Mouse (Mus musculus): ENCODE measurements around the gene Ttn. TPM values are rescaled to one million over a fixed set of nuclear protein-coding genes. Genes with fewer than 3 reads are reported as not detected.
A peak's percentile ranks its signal among the peaks of the same experiment; 100 is the strongest.

Ttn gene
- polyA plus RNA-seq, 1 experiment from 2014 or later = 0.40 TPM

GRCm38 (mm10) chr2:76686986-76687385 is 295.4 kb downstream of the Ttn start:
- Histone ChIP-seq H3K36me3 (replicated peaks) (peaks cover 41% of the 10 kb centered on the region), H3K27me3 (replicated peaks) (no peaks in the 10 kb centered on the region), H3K27ac (no peak overlapping the region), H3K4me3 (no peak overlapping the region), H3K9ac (no peak overlapping the region), H3K4me1 (no peaks in the 10 kb centered on the region), H3K4me2 (no peak overlapping the region), H3K9me3 (no peaks in the 10 kb centered on the region)
- 92% methylated on average over 3 of the region's 3 CpGs for WGBS
- ATAC-seq (replicated peaks) = no peak

DNA sequence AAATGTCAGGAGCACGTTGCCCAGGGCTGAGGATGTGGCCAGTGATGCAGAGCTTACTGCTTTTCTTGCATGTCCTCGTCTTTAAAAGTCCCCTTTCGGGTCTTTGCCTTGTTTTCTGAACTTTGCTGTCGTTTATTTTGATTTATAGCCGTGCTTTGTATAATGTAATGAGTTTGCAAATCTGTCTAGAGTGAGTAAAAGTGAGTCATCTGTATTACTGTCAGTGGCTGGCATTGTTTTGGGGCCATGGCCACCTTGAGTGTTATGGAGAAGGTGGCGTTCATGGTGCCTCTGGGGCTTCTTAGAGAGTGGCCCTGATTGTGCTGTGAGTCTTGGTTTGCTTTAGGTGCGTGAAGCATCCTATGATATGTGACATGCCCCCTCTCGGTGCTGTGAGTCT is 300.0 kb downstream of the Ttn start:
- H3K9me3 ChIP-seq = no peaks in the 10 kb centered on the region
- no peaks in the 10 kb centered on the region for H3K27me3 ChIP-seq (replicated peaks)
- H3K4me2 ChIP-seq = no peak overlapping the region
- no peaks in the 10 kb centered on the region for H3K4me1 ChIP-seq
- WGBS = 95% methylated on average over 8 of the region's 8 CpGs
- H3K27ac ChIP-seq = no peak overlapping the region
- H3K9ac ChIP-seq = no peak overlapping the region
- peaks cover 29% of the 10 kb centered on the region for H3K36me3 ChIP-seq (replicated peaks)
- no peak overlapping the region for H3K4me3 ChIP-seq
- no peak for ATAC-seq (replicated peaks)

DNA sequence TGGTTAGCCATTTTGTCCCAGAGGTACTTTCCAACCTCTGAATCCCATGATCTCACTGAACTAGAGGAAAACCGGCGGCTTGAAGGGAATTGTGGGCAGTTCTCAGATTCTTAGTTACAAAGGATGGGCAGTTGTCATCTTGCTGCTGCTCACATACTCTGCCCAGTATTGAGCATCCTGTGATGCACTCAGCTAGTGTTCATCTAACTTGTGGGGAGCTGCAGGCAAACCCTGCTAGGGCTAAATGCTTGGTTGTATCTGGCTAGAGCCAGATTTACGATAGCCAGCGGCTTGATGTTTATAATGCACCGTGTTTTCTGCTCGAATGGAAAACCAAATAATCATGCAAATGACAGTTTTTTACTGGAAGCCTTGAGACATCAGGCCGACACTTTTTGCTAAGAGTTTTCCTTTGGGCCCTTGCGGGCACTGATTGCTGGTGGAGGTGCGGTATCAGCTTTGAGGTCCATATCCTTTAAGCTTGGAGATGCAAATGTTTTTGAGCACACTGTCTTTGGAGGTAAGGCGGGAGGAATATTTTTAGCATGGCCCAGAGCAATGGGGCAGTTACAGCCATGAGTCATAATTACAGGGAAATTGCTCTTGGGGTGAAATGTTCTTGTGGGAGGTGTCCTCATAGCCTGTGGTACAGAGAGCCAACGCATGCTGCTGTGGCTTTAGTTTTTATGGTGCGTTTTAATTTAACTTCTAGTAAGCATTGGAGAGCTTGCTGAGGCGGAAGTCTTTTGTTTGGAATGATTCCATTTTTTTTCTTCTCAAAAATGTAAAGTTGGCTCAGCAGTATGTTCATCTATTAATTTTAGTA is 305.7 kb downstream of the Ttn start:
- peaks cover 21% of the 10 kb centered on the region for H3K4me1 ChIP-seq
- no peaks in the 10 kb centered on the region; the same call in 1 of the 2 replicates for H3K36me3 ChIP-seq (replicated peaks)
- no peaks in the 10 kb centered on the region for H3K27me3 ChIP-seq (replicated peaks)
- no peak overlapping the region for H3K27ac ChIP-seq
- H3K9ac ChIP-seq = peak overlapping the region; percentile 78; the same call in 1 of the 2 replicates
- H3K4me3 ChIP-seq = peak overlapping the region; percentile 87
- no peak for ATAC-seq (replicated peaks)
- WGBS = 62% methylated on average over 13 of the region's 13 CpGs
- no peaks in the 10 kb centered on the region for H3K9me3 ChIP-seq
- peak overlapping the region; percentile 62 for H3K4me2 ChIP-seq

DNA sequence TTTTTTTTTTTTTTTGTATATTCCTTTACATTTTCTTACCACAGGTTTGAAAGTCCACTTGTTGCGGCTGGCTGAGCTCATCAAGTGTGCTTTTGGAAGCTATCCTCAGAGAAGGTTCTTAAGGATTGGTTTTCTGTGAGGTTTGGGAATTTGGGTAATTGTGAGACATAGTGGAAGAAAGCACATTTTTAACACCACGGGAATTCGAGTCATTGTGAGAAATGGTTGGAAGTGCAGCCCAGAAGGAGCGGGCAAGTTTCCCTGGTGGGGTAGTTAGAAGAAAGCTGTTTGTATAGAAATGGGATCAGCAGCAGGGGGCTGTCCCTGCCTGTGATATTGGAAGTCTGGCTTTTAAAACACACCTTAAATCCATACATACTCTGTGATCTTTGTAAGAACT is 306.4 kb downstream of the Ttn start:
- Histone ChIP-seq H3K27ac (no peak overlapping the region), H3K36me3 (replicated peaks) (no peaks in the 10 kb centered on the region; the same call in 1 of the 2 replicates), H3K9me3 (no peaks in the 10 kb centered on the region), H3K27me3 (replicated peaks) (no peaks in the 10 kb centered on the region), H3K4me2 (peak overlapping the region; percentile 62), H3K4me1 (peaks cover 22% of the 10 kb centered on the region), H3K9ac (peak overlapping the region; percentile 78), H3K4me3 (peak overlapping the region; percentile 87)
- 5% methylated on average over 4 of the region's 4 CpGs for WGBS
- ATAC-seq (replicated peaks) = no peak

GRCm38 (mm10) chr2:76675451-76675850 is 306.9 kb downstream of the Ttn start:
- ATAC-seq (replicated peaks) = peak; percentile 62
- Histone ChIP-seq H3K27ac (peak overlapping the region; percentile 85), H3K4me3 (peak overlapping the region; percentile 87), H3K4me1 (peaks cover 22% of the 10 kb centered on the region), H3K9me3 (no peaks in the 10 kb centered on the region), H3K9ac (peak overlapping the region; percentile 78), H3K4me2 (peak overlapping the region; percentile 62), H3K27me3 (replicated peaks) (no peaks in the 10 kb centered on the region), H3K36me3 (replicated peaks) (no peaks in the 10 kb centered on the region; the same call in 1 of the 2 replicates)
- WGBS = 0% methylated on average over 41 of the region's 44 CpGs

DNA sequence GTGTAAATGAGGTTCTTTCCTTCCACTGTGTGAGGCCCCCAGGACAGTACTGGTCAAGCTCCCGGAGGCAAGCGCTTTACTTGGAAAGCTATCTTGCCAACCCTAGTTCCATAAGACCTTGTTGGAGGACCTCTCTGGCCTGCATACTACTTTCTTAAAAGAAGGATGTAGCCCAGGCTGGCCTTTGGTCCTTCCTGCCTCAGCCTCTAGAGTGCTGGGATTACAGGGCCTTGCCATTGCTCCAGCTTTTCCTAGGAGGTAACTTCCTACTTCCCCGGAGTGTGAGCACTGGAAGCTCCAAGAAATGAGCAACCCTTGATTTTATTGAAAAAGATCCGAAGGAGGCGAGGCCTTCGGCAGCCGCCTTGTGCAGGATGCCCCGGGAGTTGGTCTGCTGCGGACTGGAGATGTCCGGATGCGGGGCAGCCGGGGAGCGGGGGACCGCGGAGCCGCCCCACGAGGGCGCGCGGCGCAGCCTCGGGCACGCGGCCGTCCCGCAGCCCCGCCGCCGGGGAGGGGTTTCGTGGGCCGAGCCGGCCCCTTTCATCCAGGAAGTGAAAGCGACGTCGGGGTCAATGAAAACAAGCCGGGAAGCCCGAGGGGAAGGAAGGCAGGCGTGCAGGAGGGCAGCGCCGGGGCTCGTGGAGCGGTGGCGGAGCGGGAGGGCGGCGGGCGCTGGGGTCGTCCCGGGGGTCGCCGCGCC is 307.5 kb downstream of the Ttn start, which contains the start of gene Plekha3:
Gene Plekha3, plus strand, starts transcription at position 557 of the 703 bp plus-strand sequence.
- peak within 1 kb of the TSS; percentile 78 for H3K9ac ChIP-seq
- H3K4me2 ChIP-seq = peak within 1 kb of the TSS; percentile 62
- H3K4me1 ChIP-seq = peaks cover 22% of the 10 kb centered on the region
- H3K27me3 ChIP-seq (replicated peaks) = no peaks in the 10 kb centered on the region
- 4% methylated on average over 52 of the region's 52 CpGs for WGBS
- no peaks in the 10 kb centered on the region for H3K36me3 ChIP-seq (replicated peaks)
- no peaks in the 10 kb centered on the region for H3K9me3 ChIP-seq
- peak within 1 kb of the TSS; percentile 85 for H3K27ac ChIP-seq
- ATAC-seq (replicated peaks) = peak; percentile 74
- peak within 1 kb of the TSS; percentile 87 for H3K4me3 ChIP-seq

- peak overlapping the region; percentile 57 for H3K4me2 ChIP-seq
- no peaks in the 10 kb centered on the region for H3K27me3 ChIP-seq (replicated peaks)
- ATAC-seq (replicated peaks) = no peak
- H3K36me3 ChIP-seq (replicated peaks) = no peaks in the 10 kb centered on the region
- 37% methylated on average over 7 of the region's 7 CpGs for WGBS
- no peak overlapping the region for H3K9ac ChIP-seq
- H3K4me3 ChIP-seq = peak overlapping the region; percentile 41
- peaks cover 23% of the 10 kb centered on the region for H3K4me1 ChIP-seq
- H3K9me3 ChIP-seq = no peaks in the 10 kb centered on the region
- H3K27ac ChIP-seq = peak overlapping the region; percentile 74
These were observed 308.8 kb downstream of the Ttn start for GRCm38 (mm10) chr2:76673472-76674081.

GRCm38 (mm10) chr2:76672966-76673392 is 309.4 kb downstream of the Ttn start, which contains the start of gene Fkbp7:
TSS of gene Fkbp7 (minus strand) at chr2:76673116.
- no peaks in the 10 kb centered on the region for H3K36me3 ChIP-seq (replicated peaks)
- H3K4me2 ChIP-seq = peak within 1 kb of the TSS; percentile 57
- H3K4me3 ChIP-seq = peak within 1 kb of the TSS; percentile 41
- WGBS = under 1% methylated on average over 17 of the region's 17 CpGs
- no peaks in the 10 kb centered on the region for H3K27me3 ChIP-seq (replicated peaks)
- peak within 1 kb of the TSS; percentile 74 for H3K27ac ChIP-seq
- peaks cover 25% of the 10 kb centered on the region for H3K4me1 ChIP-seq
- H3K9ac ChIP-seq = peak within 1 kb of the TSS; percentile 35
- ATAC-seq (replicated peaks) = peak; percentile 95
- no peaks in the 10 kb centered on the region for H3K9me3 ChIP-seq

- peak overlapping the region; percentile 35 for H3K9ac ChIP-seq
- peak overlapping the region; percentile 41 for H3K4me3 ChIP-seq
- H3K9me3 ChIP-seq = no peaks in the 10 kb centered on the region
- peak overlapping the region; percentile 57 for H3K4me2 ChIP-seq
- ATAC-seq (replicated peaks) = no peak
- WGBS = 37% methylated on average over 9 of the region's 9 CpGs
- H3K4me1 ChIP-seq = peaks cover 25% of the 10 kb centered on the region
- H3K27ac ChIP-seq = peak overlapping the region; percentile 74
- H3K27me3 ChIP-seq (replicated peaks) = no peaks in the 10 kb centered on the region
- H3K36me3 ChIP-seq (replicated peaks) = no peaks in the 10 kb centered on the region
These were observed 310.1 kb downstream of the Ttn start for GRCm38 (mm10) chr2:76672134-76672745.

DNA sequence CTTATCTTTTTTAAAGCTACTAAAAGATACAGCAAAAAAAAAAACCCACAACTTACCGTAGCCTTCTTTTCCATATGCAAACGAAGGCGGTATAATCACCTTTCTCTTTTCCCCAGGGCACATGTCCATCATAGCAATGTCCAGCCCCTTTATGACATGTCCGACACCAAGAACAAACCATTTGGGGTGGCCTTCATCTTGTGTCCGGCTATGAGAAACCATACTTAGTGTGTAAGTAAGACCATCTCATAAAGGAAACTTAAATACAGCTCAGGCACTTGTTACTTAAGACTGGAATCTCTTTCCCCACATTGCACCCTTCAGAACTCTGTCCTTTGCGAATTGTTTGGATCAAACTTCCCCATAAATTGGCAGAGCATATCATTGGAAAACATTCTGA is 310.7 kb downstream of the Ttn start:
- no peak overlapping the region for H3K9ac ChIP-seq
- WGBS = 83% methylated on average over 6 of the region's 6 CpGs
- no peak overlapping the region for H3K27ac ChIP-seq
- ATAC-seq (replicated peaks) = no peak
- H3K27me3 ChIP-seq (replicated peaks) = no peaks in the 10 kb centered on the region
- H3K9me3 ChIP-seq = no peaks in the 10 kb centered on the region
- H3K36me3 ChIP-seq (replicated peaks) = no peaks in the 10 kb centered on the region
- H3K4me3 ChIP-seq = peak overlapping the region; percentile 41
- peaks cover 21% of the 10 kb centered on the region for H3K4me1 ChIP-seq
- H3K4me2 ChIP-seq = peak overlapping the region; percentile 57

GRCm38 (mm10) chr2:76667200-76667599 is 315.1 kb downstream of the Ttn start:
- ATAC-seq (replicated peaks) = no peak
- WGBS = 85% methylated on average over 5 of the region's 5 CpGs
- H3K4me1 ChIP-seq = peaks cover 10% of the 10 kb centered on the region
- H3K27ac ChIP-seq = no peak overlapping the region
- H3K4me2 ChIP-seq = no peak overlapping the region
- no peaks in the 10 kb centered on the region for H3K9me3 ChIP-seq
- no peaks in the 10 kb centered on the region for H3K27me3 ChIP-seq (replicated peaks)
- H3K4me3 ChIP-seq = no peak overlapping the region
- H3K9ac ChIP-seq = no peak overlapping the region
- H3K36me3 ChIP-seq (replicated peaks) = no peaks in the 10 kb centered on the region

- H3K9ac ChIP-seq = no peak overlapping the region
- H3K4me1 ChIP-seq = peaks cover 3% of the 10 kb centered on the region; the same call in 1 of the 2 replicates
- WGBS = 99% methylated on average over 7 of the region's 7 CpGs
- no peaks in the 10 kb centered on the region for H3K9me3 ChIP-seq
- H3K36me3 ChIP-seq (replicated peaks) = no peaks in the 10 kb centered on the region
- H3K4me3 ChIP-seq = no peak overlapping the region
- no peak overlapping the region for H3K4me2 ChIP-seq
- H3K27ac ChIP-seq = no peak overlapping the region
- H3K27me3 ChIP-seq (replicated peaks) = no peaks in the 10 kb centered on the region
- ATAC-seq (replicated peaks) = no peak
These were observed 316.8 kb downstream of the Ttn start for GRCm38 (mm10) chr2:76665531-76665930.
